Mouse (Mus musculus) midbrain, embryonic 10.5 days (tissue): ENCODE results near the gene Zbtb16. TPM values are rescaled to one million over a fixed set of nuclear protein-coding genes. Genes with fewer than 3 reads are reported as not detected.

Experiments used
- DNase-seq: peaks from one replicate; pipeline ENCODE4 v3.0.0-alpha.2; 2017; ENCODE audit warnings: low spot score
- H3K27ac ChIP-seq: fragments of 300-500 bp; sonication (generic); replicated peaks from 2 replicates; pipeline ENCODE4 v1.5.1; 2016; ENCODE audit warnings: mild to moderate bottlenecking
- H3K27me3 ChIP-seq: fragments of 300-500 bp; sonication (generic); 2 replicates; pipeline ENCODE4 v1.6.1; 2016; ENCODE audit warnings: low read depth, mild to moderate bottlenecking; ENCODE audit not compliant: poor library complexity, severe bottlenecking
- H3K36me3 ChIP-seq: fragments of 300-500 bp; sonication (generic); 2 replicates; pipeline ENCODE4 v1.6.1; 2016; ENCODE audit warnings: mild to moderate bottlenecking, moderate library complexity
- H3K4me1 ChIP-seq: fragments of 300-500 bp; sonication (generic); 2 replicates; pipeline ENCODE4 v1.6.1; 2016
- H3K4me3 ChIP-seq: fragments of 300-500 bp; sonication (generic); 2 replicates; pipeline ENCODE4 v1.5.1; 2016; ENCODE audit warnings: mild to moderate bottlenecking, moderate library complexity
- H3K9me3 ChIP-seq: fragments of 300-500 bp; sonication (generic); replicated peaks from 2 replicates; pipeline ENCODE4 v1.6.1; 2016; ENCODE audit warnings: mild to moderate bottlenecking
- WGBS: fragments of 180-500 bp; shearing (Covaris S2); methylation state at CpG from one replicate; pipeline ENCODE4 v1.1.7; 2016; 5-methylcytosine and 5-hydroxymethylcytosine counted together
- polyA plus RNA-seq: library from polyadenylated mRNA; unstranded; fragments of >200 nt; fragmentation: Nextera tagmentation; extraction: Ambion mirVana; gene quantifications from 2 replicates; pipeline ENCODE4 v1.2.1, GENCODE M21; 2016

The Zbtb16 gene
- polyA plus RNA-seq, result 39.8 and 48.1 TPM in 2 replicates

DNA sequence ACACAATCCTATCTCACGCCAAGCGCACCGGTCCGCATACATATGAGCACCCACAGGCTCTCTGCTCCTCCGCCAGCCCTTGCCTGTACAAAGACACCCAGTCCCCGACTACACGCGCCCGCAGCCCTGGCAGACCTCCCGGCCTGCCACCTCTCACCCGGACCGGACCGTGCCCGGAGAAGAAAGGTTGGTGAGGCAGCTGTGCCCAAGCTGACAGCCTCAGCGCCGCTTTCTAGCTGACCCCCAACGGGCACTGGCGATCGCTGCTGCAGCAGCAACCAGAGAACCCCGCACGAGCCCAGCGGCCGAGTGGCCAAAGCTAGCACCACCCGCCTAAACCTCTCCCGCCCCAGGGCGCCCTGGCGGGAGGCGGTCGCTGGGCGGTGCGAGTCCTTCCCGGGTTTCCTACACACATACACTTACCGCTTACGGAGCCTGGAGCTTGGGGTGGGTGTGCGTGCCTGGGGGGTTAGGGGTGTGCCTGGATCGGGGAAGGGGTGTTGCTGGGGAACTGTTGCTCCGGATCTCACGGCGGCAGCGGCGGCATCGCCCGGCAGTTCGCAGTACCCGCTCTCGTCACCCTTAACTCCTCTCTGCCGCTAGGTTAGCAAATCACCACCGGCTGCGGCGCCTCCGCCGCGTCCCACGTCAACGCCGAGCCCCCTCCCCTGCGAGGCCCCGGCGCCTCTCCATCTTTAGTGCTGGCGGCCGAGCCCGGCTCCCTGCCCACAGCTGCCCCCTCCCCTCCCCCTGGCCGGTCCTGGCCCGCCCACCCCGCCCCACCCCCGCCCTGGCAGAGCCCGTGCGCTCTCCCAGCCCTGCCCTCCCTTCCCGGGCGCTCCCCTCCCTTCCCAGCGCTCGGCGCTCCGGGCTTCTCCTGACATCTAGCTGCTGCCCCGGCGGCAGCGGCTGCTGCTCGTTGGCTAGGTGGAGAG lies at the start of gene Zbtb16:
Zbtb16 (minus strand) TSS at position 592 of the 935 bp plus-strand sequence.
- H3K27ac ChIP-seq, result peak within 1 kb of the TSS; percentile 92
- peaks cover 61% of the 10 kb centered on the region for H3K27me3 ChIP-seq
- no peaks in the 10 kb centered on the region for H3K9me3 ChIP-seq
- peaks cover 28% of the 10 kb centered on the region for H3K36me3 ChIP-seq
- H3K4me3 ChIP-seq, result peak within 1 kb of the TSS; percentile 97
- H3K4me1 ChIP-seq, result peaks cover 79% of the 10 kb centered on the region
- peak; percentile 95 for DNase-seq
- under 1% methylated on average over 71 of the region's 78 CpGs for WGBS

DNA sequence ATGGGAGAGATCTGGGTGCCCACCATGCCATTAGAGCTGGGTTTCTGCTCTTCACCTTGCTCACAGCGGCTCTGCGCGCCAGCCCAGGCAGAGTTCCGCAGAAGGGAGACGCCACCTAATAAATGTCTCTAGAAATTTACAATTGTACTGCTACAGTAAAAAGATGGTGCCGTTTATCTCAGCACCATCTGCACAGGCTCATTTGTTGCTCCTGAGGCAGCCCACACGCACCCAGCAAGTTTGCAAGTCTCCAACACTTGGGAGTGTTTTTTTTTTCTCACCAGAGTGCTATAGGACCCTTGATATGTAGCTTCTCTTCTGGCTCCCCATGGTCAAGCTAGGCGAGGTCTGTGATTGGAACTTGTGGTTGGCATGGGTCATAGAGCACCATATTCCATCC lies 36.9 kb upstream of the Zbtb16 start:
- Histone ChIP-seq H3K4me3 (no peak overlapping the region), H3K27ac (no peak overlapping the region), H3K27me3 (no peaks in the 10 kb centered on the region), H3K4me1 (no peaks in the 10 kb centered on the region), H3K36me3 (no peaks in the 10 kb centered on the region), H3K9me3 (no peaks in the 10 kb centered on the region)
- 93% methylated on average over 8 of the region's 8 CpGs for WGBS
- no peak for DNase-seq

DNA sequence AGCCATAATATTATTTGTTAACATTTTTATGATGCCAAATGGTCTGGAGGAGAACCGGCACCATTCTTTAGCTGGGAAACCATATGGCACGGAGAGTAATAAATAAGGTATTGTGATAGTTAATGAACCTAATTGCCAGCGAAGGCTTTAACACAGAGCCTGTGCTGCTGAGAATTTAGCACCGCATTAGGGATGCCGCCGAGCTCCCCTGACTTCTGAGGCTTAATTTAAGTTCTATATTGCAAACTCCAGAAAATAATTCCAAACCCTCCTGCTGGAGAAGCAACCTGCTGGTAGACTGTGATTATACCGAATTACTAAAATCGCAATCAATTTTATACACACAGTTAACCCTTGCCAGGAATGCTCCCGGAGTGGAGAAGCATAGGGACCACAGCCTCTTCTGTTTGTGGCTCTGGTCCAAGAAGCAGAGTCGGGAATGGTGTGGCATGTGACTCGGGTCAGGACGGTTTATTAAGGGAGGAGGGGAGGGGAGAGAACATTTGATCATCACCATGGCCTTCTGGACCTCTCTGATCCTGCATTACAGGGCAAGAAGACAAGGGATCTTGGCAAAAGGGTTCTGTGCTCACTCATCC lies 30.6 kb upstream of the Zbtb16 start:
- Histone ChIP-seq H3K36me3 (no peaks in the 10 kb centered on the region), H3K4me1 (peaks cover 17% of the 10 kb centered on the region), H3K27ac (peak overlapping the region; percentile 6; the same call in 1 of the 2 replicates), H3K9me3 (no peaks in the 10 kb centered on the region), H3K27me3 (peaks cover 23% of the 10 kb centered on the region), H3K4me3 (no peak overlapping the region)
- 85% methylated on average over 12 of the region's 12 CpGs for WGBS
- no peak for DNase-seq

DNA sequence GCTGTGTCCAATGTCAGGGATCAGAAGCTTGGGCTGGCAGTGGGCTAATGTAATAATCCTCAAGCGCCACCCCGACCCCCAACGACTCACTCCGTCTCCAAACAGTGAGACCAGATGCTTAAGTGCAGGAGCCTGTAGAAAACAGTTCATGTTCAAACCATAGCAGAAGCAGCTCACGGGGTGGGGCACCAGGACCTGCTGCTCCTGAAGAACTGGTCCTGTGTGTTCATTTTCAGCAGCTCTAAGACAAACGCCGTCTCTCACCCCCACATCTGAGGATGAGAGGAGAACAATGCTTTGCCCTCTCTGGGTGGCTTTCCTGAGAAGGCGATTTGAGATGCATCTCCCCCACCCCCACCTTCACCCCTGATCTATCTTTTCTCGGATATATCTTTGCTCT lies 29.2 kb upstream of the Zbtb16 start:
- H3K27me3 ChIP-seq, result peaks cover 30% of the 10 kb centered on the region
- peaks cover 28% of the 10 kb centered on the region for H3K4me1 ChIP-seq
- no peak for DNase-seq
- no peak overlapping the region for H3K4me3 ChIP-seq
- no peaks in the 10 kb centered on the region for H3K36me3 ChIP-seq
- 54% methylated on average over 9 of the region's 9 CpGs for WGBS
- H3K27ac ChIP-seq, result peak overlapping the region; percentile 24; the same call in 1 of the 2 replicates
- H3K9me3 ChIP-seq, result no peaks in the 10 kb centered on the region

DNA sequence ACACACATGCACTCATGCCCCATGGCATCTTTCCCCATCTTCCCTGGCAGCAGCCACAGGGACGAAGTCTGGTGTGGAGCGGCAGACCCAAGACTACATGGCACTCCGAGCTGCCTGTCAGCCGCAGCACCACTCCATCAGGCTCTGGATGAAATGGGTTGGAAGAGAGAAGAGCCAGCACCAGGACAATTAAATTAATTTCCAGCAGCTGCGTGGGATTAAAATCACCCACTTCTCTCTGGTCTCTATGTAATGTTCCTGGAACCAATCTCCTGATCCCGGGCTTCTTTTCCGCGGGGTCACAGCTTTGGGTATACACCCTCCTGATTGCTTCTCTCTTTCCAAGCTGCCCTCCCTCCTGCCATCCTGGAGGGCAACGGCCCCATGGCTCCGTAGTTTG lies 25.5 kb upstream of the Zbtb16 start:
- H3K4me3 ChIP-seq, result no peak overlapping the region
- H3K36me3 ChIP-seq, result no peaks in the 10 kb centered on the region
- 92% methylated on average over 10 of the region's 10 CpGs for WGBS
- H3K4me1 ChIP-seq, result peaks cover 43% of the 10 kb centered on the region
- peak overlapping the region; percentile 28; the same call in 1 of the 2 replicates for H3K27ac ChIP-seq
- no peak for DNase-seq
- H3K9me3 ChIP-seq, result no peaks in the 10 kb centered on the region
- H3K27me3 ChIP-seq, result peaks cover 30% of the 10 kb centered on the region

DNA sequence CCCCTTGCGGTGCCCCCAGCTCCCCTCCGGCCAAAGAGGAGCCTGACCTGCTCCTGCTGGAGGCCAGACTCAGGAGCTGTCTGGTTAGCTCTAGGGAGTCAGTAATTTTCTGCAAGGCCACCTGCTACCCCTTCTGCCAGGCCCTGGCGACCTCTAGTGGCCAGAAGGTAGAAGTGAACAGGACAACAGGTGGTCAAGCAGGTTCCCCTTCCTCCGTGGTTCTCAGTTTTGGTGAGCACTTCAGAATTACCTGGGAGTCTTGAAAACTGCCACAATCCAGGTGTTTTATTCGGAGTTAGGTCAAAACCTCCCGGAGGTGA lies 24.5 kb upstream of the Zbtb16 start:
- peak; percentile 88 for DNase-seq
- no peak overlapping the region for H3K4me3 ChIP-seq
- 5% methylated on average over 6 of the region's 6 CpGs for WGBS
- no peaks in the 10 kb centered on the region for H3K9me3 ChIP-seq
- H3K27ac ChIP-seq, result peak overlapping the region; percentile 82
- H3K36me3 ChIP-seq, result no peaks in the 10 kb centered on the region
- peaks cover 24% of the 10 kb centered on the region for H3K27me3 ChIP-seq
- H3K4me1 ChIP-seq, result peaks cover 40% of the 10 kb centered on the region

DNA sequence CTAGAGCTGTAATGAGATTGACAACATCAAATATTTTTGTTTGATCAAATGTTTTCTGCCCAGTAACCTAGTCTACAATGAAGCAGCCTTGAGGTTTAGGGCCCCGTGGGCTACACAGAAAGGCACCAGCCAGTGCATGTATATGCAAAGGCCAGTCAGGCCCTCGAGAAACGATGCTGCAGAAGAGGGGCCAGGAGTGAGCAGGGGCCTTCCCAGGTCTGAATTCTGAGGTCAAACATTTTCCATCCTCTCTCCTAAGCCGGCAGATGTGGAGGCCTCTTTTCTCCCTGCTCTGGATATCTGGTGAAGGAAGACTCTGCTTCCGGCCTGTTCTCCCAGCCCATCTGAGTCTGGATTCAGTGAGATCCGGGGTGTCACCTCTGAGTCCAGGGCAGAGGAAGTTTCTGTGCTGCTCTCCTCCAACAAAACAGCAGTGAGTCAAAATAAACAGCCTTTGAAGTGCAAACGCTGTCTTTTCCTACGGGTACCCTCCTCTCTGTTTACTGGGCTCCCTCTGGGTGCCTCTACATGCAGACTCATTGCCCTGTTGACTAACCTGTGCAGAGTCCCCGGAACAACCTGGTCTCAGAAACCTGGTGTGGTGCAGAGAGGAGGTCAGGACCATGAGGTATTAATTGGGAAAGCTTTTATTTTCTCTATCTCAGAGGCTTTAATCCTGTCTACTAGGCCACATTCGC lies 24.0 kb upstream of the Zbtb16 start:
- no peaks in the 10 kb centered on the region for H3K9me3 ChIP-seq
- H3K4me3 ChIP-seq, result no peak overlapping the region
- peak overlapping the region; percentile 82 for H3K27ac ChIP-seq
- DNase-seq, result peak; percentile 19
- WGBS, result 18% methylated on average over 10 of the region's 10 CpGs
- no peaks in the 10 kb centered on the region for H3K36me3 ChIP-seq
- H3K27me3 ChIP-seq, result peaks cover 22% of the 10 kb centered on the region
- H3K4me1 ChIP-seq, result peaks cover 35% of the 10 kb centered on the region

DNA sequence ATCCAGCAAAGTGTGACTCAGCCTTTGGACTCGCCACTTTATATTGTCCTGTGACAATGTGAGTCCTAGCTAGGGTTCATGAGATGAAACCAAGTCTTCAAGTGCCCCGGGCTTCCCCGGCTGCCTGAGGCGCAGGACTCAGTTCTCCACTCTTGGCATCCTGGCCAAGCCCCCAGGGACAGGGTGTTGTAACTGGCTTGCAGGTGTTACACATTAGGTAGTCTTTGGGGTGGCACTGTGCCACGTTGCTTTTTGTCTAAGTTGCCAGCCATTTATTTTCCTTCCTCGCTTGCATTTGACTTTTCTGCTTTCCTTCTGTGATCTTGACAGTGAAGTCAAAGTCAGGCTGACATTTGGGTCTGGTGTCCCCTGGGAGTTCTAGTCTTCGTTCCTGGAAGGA lies 21.9 kb upstream of the Zbtb16 start:
- H3K4me1 ChIP-seq, result peaks cover 40% of the 10 kb centered on the region
- 70% methylated on average over 7 of the region's 7 CpGs for WGBS
- peaks cover 25% of the 10 kb centered on the region for H3K27me3 ChIP-seq
- H3K36me3 ChIP-seq, result no peaks in the 10 kb centered on the region
- H3K4me3 ChIP-seq, result no peak overlapping the region
- H3K27ac ChIP-seq, result peak overlapping the region; percentile 39; the same call in 1 of the 2 replicates
- H3K9me3 ChIP-seq, result no peaks in the 10 kb centered on the region
- DNase-seq, result no peak

DNA sequence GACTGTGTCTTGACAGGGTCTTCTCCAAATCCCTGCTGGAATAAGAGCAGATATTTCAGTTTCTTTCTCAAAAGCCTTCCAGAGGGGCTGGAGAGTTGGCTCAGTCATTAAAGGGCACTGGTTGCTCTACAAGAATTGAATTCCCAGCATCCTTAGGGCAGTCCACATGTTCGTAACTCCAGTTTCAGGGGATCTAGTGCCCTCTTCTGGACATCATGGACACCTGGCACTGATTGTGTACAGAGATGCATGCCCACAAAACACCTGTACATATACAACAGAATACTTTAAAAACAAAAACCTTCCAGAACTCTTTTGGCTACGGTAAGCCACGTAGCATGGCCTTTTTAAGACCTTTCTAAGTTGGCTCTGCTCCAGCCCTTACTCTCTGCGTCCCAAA lies 20.2 kb upstream of the Zbtb16 start:
- DNase-seq, result no peak
- Histone ChIP-seq H3K4me1 (peaks cover 38% of the 10 kb centered on the region), H3K27ac (no peak overlapping the region), H3K36me3 (no peaks in the 10 kb centered on the region), H3K9me3 (no peaks in the 10 kb centered on the region), H3K27me3 (peaks cover 11% of the 10 kb centered on the region; the same call in 1 of the 2 replicates), H3K4me3 (no peak overlapping the region)
- 90% methylated on average over 4 of the region's 4 CpGs for WGBS

DNA sequence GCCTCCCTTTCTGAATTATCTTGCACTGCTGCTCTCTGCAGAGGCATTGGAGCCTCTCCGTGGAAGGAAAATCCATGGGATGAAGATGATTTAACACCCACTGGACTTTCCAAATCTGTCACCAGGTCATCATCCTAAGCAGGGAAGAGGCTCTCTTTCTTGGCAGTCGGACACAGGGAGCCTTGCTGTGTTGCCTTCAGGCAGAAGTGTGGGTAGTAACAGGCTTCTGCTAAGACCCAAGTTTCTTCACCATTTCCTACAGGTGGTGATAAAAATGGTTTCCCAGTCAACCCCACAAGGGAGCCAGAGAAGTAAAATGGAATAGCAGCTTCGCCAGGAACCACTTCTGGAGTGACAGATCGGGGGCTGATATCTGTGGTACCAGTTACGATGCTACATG lies 13.5 kb upstream of the Zbtb16 start:
- DNase-seq, result no peak
- peaks cover 7% of the 10 kb centered on the region for H3K4me1 ChIP-seq
- WGBS, result 89% methylated on average over 5 of the region's 5 CpGs
- no peak overlapping the region for H3K4me3 ChIP-seq
- H3K9me3 ChIP-seq, result 0 out of 2 replicates have a peak, but pooled peaks cover 3% of the 10 kb centered on the region
- H3K36me3 ChIP-seq, result no peaks in the 10 kb centered on the region
- H3K27ac ChIP-seq, result no peak overlapping the region
- 0 out of 2 replicates have a peak, but pooled peaks cover 5% of the 10 kb centered on the region for H3K27me3 ChIP-seq

DNA sequence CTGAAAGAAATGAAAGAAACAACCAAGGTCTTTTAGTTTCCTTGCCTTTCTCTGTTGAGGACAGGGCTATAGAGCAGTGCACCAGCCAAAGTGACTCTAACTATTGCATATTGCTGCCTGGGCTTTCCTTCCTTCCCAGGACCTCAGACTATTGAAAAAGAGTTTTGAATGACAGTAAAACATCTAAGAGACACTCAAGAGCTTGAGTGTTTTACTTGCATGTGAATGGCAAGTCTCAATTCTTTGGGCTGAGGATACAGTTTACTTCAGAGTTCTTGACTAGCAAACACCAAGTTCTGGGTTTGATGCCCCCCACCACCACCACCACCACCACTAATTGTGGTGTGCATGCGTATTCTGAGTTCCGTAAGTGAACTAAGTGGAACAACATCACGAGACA lies 3.5 kb upstream of the Zbtb16 start:
- H3K9me3 ChIP-seq, result no peaks in the 10 kb centered on the region
- no peak overlapping the region for H3K27ac ChIP-seq
- no peaks in the 10 kb centered on the region for H3K36me3 ChIP-seq
- H3K4me1 ChIP-seq, result peaks cover 48% of the 10 kb centered on the region
- H3K27me3 ChIP-seq, result peaks cover 45% of the 10 kb centered on the region
- no peak for DNase-seq
- WGBS, result 94% methylated on average over 3 of the region's 3 CpGs
- no peak overlapping the region for H3K4me3 ChIP-seq

DNA sequence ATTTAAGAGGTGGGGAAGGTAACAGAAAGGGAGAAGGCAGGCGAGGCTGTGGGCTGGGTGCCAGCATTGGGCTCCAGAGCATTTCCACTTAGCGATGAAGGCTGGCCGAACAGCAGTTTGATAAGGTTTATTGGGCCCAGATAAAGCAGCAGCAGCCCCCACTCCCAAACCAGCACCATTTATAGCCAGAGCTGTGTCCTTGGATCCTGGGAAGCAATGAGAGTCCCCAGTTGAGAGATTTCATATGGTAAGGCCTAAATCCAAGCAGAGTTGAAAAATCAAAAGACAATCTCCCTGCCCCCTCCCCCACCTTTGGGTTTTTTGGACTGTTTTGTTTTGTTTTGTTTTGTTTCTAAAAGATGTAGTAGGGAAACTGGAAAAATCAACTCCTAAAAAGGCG lies 2.3 kb upstream of the Zbtb16 start:
- Histone ChIP-seq H3K4me1 (peaks cover 60% of the 10 kb centered on the region), H3K36me3 (peaks cover 4% of the 10 kb centered on the region; the same call in 1 of the 2 replicates), H3K4me3 (peak overlapping the region; percentile 2; the same call in 1 of the 2 replicates), H3K27me3 (peaks cover 54% of the 10 kb centered on the region), H3K9me3 (no peaks in the 10 kb centered on the region), H3K27ac (peak overlapping the region; percentile 92)
- 52% methylated on average over 4 of the region's 4 CpGs for WGBS
- DNase-seq, result no peak
